Mouse (Mus musculus): ENCODE data around the gene Grid1.

- TF ChIP-seq POLR2A (IDR thresholded peaks at IDR 0.05; ENCODE audit: borderline replicate concordance, extremely low read depth, low read depth, low read length) = no peak
- no peak for TF ChIP-seq CTCF (IDR thresholded peaks at IDR 0.05; ENCODE audit: insufficient read depth, low read length)
Measured at GRCm38 (mm10) chr14:35026686-35027085, 206.8 kb downstream of the Grid1 start.
